Mouse (Mus musculus) thymus, adult 2 months (tissue): ENCODE measurements around the gene Barhl1. TPM values are rescaled to one million over a fixed set of nuclear protein-coding genes. Genes with fewer than 3 reads are reported as not detected.

ENCODE experiments used
- DNase-seq: peaks from one replicate; pipeline ENCODE4 v3.0.0; 2021
- H3K27ac ChIP-seq: fragments of 200-500 bp; 2 replicates; pipeline ENCODE4 v1.5.1; 2012; ENCODE audit warnings: low read length, control low read depth; ENCODE audit not compliant: control insufficient read depth, insufficient read depth
- H3K27me3 ChIP-seq: fragments of 200-500 bp; 2 replicates; pipeline ENCODE4 v1.6.1; 2012; ENCODE audit warnings: mild to moderate bottlenecking, low read length, moderate library complexity, mixed read lengths; ENCODE audit not compliant: control insufficient read depth, insufficient read depth
- H3K36me3 ChIP-seq: fragments of 200-500 bp; 2 replicates; pipeline ENCODE4 v1.6.1; 2012; ENCODE audit warnings: mild to moderate bottlenecking, low read length, moderate library complexity; ENCODE audit not compliant: control insufficient read depth, insufficient read depth
- H3K4me1 ChIP-seq: fragments of 200-500 bp; replicated peaks from 2 replicates; pipeline ENCODE4 v1.6.1; 2012; ENCODE audit warnings: low read length; ENCODE audit not compliant: control insufficient read depth, insufficient read depth
- H3K4me3 ChIP-seq: fragments of 200-500 bp; 2 replicates; pipeline ENCODE4 v1.5.1; 2012; ENCODE audit warnings: mild to moderate bottlenecking, low read length, control low read depth, moderate library complexity; ENCODE audit not compliant: control insufficient read depth, insufficient read depth
- CTCF ChIP-seq: fragments of 200-500 bp; IDR thresholded peaks from 2 replicates; pipeline ENCODE4 v1.5.1; 2012; ENCODE audit warnings: mild to moderate bottlenecking, control low read depth, low read length, moderate library complexity, borderline replicate concordance; ENCODE audit not compliant: control insufficient read depth, poor library complexity, insufficient read depth; ENCODE audit errors: extremely low read depth
- POLR2A ChIP-seq: fragments of 200-500 bp; IDR thresholded peaks from 2 replicates; pipeline ENCODE4 v1.6.1; 2012; ENCODE audit warnings: mild to moderate bottlenecking, low read length, control low read depth, moderate library complexity; ENCODE audit not compliant: control insufficient read depth, poor library complexity, insufficient read depth; ENCODE audit errors: extremely low read depth
- WGBS: fragments of 180-500 bp; shearing (Covaris S2); methylation state at CpG from one replicate; pipeline ENCODE4 v1.1.7; 2018; 5-methylcytosine and 5-hydroxymethylcytosine counted together
- polyA plus RNA-seq: library from polyadenylated mRNA; depleted of rRNA; stranded (reverse); fragments of >200 nt; gene quantifications from 2 replicates; pipeline ENCODE4 v1.2.3, GENCODE M21; 2012; rRNA removed

Barhl1 gene
- 0.13 and 0.14 TPM in 2 replicates for polyA plus RNA-seq

DNA sequence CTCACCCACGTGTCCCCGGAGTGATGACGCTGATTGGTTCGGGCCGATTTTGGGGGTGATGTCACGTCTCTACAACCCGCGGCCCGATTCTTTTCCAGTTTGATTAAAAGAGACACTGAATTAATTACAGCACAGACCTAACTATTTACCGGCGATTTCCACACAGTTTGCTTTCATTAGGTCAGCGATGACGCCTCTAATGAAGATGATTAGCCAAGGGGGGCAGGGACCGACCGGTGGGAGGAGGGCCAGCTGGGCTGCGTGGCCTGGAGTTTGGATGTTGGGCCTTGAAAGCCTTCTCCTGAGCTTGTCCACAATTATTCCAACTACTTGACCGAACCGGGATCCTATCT, at the start of gene Barhl1:
Barhl1 (minus strand) TSS at position 156 of the 353 bp plus-strand sequence.
- H3K36me3 ChIP-seq, result no peaks in the 10 kb centered on the region
- H3K27me3 ChIP-seq, result peaks cover 35% of the 10 kb centered on the region
- no peak for TF ChIP-seq POLR2A
- no peak for TF ChIP-seq CTCF
- 6% methylated on average over 18 of the region's 18 CpGs for WGBS
- no peak within 1 kb of the TSS for H3K4me3 ChIP-seq
- no peak within 1 kb of the TSS for H3K27ac ChIP-seq
- peaks cover 5% of the 10 kb centered on the region; the same call in 1 of the 2 replicates for H3K4me1 ChIP-seq
- DNase-seq, result no peak

- Histone ChIP-seq H3K27ac (no peak overlapping the region), H3K4me3 (no peak overlapping the region), H3K36me3 (no peaks in the 10 kb centered on the region), H3K4me1 (no peaks in the 10 kb centered on the region), H3K27me3 (no peaks in the 10 kb centered on the region; the same call in 1 of the 2 replicates)
- DNase-seq, result no peak
- TF ChIP-seq POLR2A (no peak), CTCF (no peak)
- 69% methylated on average over 6 of the region's 6 CpGs for WGBS
Measured at GRCm38 (mm10) chr2:28963565-28963964, 47.1 kb upstream of the Barhl1 start.

GRCm38 (mm10) chr2:28961636-28962035, 45.2 kb upstream of the Barhl1 start:
- Histone ChIP-seq H3K27me3 (no peaks in the 10 kb centered on the region; the same call in 1 of the 2 replicates), H3K4me3 (no peak overlapping the region), H3K27ac (no peak overlapping the region), H3K4me1 (no peaks in the 10 kb centered on the region), H3K36me3 (no peaks in the 10 kb centered on the region)
- TF ChIP-seq CTCF (no peak), POLR2A (no peak)
- WGBS, result 85% methylated on average over 5 of the region's 5 CpGs
- no peak for DNase-seq

DNA sequence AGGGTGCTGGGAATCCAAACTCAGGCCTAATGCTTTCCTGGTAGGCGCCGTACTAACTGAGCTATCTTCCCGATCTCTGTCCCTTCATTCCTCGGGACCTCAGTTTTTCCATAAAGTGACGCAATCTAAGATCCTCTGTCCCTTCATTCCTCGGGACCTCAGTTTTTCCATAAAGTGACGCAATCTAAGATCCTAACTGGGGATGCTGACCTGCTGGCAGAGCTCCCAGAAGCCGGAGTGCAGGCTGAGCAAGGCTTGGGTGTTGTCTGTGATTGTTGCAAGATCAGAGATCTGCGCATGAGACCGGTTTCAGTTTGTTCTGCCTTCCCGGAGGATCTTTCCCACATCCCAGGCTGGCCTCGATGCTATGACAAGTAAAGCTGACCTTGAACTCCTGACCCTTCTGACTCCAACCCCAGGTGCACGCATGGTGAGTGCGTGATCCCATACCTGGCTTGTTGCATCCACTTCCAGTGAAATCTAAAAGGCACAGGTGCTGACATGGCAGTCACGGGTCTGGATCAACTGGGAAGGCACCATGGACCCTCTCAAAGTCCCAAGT, 44.6 kb upstream of the Barhl1 start:
- no peaks in the 10 kb centered on the region; the same call in 1 of the 2 replicates for H3K27me3 ChIP-seq
- DNase-seq, result no peak
- no peak overlapping the region for H3K4me3 ChIP-seq
- 93% methylated on average over 15 of the region's 15 CpGs for WGBS
- no peaks in the 10 kb centered on the region for H3K36me3 ChIP-seq
- H3K4me1 ChIP-seq, result no peaks in the 10 kb centered on the region
- TF ChIP-seq CTCF (no peak), POLR2A (no peak)
- H3K27ac ChIP-seq, result no peak overlapping the region

DNA sequence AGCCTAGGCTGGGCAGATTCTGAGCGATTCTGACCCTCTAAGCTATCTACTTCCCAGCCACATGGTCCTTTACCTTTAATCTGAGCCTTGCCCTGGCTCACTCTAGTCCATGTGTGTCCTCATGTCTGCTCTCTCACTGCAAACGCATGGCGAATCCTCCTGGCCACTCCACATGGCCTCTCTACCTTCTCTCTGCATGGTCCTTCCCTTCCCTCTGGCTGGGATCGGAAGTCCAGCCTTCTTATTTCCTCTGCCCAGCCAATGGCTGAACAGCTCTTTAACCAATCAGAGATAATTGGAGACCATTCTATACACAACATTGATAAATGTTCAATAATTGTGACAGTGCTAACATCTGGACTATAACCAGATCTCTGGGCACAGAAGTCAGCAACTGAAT, 40.4 kb upstream of the Barhl1 start:
- no peak for TF ChIP-seq CTCF
- TF ChIP-seq POLR2A, result no peak
- H3K27ac ChIP-seq, result no peak overlapping the region
- no peak for DNase-seq
- H3K4me1 ChIP-seq, result no peaks in the 10 kb centered on the region
- H3K4me3 ChIP-seq, result no peak overlapping the region
- no peaks in the 10 kb centered on the region for H3K36me3 ChIP-seq
- WGBS, result 96% methylated on average over 4 of the region's 4 CpGs
- no peaks in the 10 kb centered on the region; the same call in 1 of the 2 replicates for H3K27me3 ChIP-seq

- WGBS, result 89% methylated on average over 9 of the region's 9 CpGs
- no peaks in the 10 kb centered on the region; the same call in 1 of the 2 replicates for H3K27me3 ChIP-seq
- no peaks in the 10 kb centered on the region for H3K36me3 ChIP-seq
- TF ChIP-seq CTCF (no peak), POLR2A (no peak)
- H3K4me1 ChIP-seq, result no peaks in the 10 kb centered on the region
- no peak for DNase-seq
- H3K27ac ChIP-seq, result no peak overlapping the region
- no peak overlapping the region for H3K4me3 ChIP-seq
Measured at GRCm38 (mm10) chr2:28954595-28954994, 38.1 kb upstream of the Barhl1 start.

- TF ChIP-seq POLR2A, result no peak
- no peak for TF ChIP-seq CTCF
- no peaks in the 10 kb centered on the region for H3K36me3 ChIP-seq
- WGBS, result 88% methylated on average over 8 of the region's 8 CpGs
- no peak overlapping the region for H3K27ac ChIP-seq
- no peak overlapping the region for H3K4me3 ChIP-seq
- DNase-seq, result no peak
- no peaks in the 10 kb centered on the region for H3K27me3 ChIP-seq
- H3K4me1 ChIP-seq, result no peaks in the 10 kb centered on the region
Measured at GRCm38 (mm10) chr2:28952981-28953380, 36.5 kb upstream of the Barhl1 start.
